Mouse (Mus musculus) liver, adult (tissue): ENCODE measurements around the gene Defa22.
"Not testable (repeated sequence)": the region's sequence is repeated elsewhere in the genome, so short reads cannot be mapped to it uniquely, and the experiment has no call there.

ENCODE experiments used
- GATA4 ChIP-seq: IDR thresholded peaks from 2 replicates; pipeline ENCODE4 v1.6.1; 2014; ENCODE audit warnings: mild to moderate bottlenecking, low read length; ENCODE audit not compliant: insufficient replicate concordance

Defa22 gene

DNA sequence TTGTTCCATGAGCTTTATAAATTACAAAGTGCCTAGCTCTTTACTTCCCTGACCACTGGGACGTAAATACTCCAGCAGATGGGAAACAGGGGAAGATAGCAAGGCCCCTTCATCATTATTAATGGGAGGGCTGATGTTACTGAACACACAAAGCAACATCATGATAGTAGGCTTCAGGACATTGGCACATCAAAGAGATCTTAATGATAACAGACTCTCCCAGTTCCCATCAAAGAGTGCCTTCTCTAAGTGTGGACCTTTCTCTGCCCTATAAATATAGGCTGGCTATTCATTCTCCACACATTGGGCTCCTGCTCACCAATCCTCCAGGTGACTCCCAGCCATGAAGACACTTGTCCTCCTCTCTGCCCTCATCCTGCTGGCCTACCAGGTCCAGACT is at the start of gene Defa22:
TSS of gene Defa22 (plus strand) at position 301 of the 400 bp plus-strand sequence.
- not testable (repeated sequence) for TF ChIP-seq GATA4

DNA sequence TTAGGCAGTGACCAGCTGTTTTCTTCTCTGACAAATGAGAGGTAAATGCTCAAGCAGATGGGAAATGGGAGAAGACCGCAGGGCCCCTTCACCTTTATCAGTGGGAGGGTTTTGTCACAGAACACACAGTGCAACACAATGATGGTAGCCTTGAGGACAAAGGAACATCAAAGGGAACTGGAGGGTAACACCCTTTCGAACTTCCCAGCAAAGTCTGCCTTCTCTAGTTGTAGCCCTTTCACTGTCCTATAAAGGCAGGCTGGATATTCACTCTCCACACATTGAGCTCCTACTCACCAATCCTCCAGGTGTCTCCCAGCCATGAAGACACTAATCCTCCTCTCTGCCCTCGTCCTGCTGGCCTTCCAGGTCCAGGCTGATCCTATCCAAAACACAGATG is 27.7 kb upstream of the Defa22 start, which contains the start of gene Defa30:
TSS of gene Defa30 (plus strand) at position 301 of the 400 bp plus-strand sequence.
- not testable (repeated sequence) for TF ChIP-seq GATA4

DNA sequence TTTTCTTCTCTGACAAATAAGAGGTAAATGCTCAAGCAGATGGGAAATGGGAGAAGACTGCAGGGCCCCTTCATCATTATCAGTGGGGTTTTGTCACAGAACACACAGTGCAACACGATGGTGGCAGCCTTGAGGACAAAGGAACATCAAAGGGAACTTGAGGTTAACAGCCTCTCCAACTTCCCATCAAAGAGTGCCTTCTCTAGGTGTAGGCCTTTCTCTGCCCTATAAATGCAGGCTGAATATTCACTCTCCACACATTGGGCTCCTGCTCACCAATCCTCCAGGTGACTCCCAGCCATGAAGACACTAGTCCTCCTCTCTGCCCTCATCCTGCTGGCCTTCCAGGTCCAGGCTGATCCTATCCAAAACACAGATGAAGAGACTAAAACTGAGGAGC is 29.2 kb downstream of the Defa22 start, which contains the start of gene Defa31:
TSS of gene Defa31 (plus strand) at position 301 of the 400 bp plus-strand sequence.
- TF ChIP-seq GATA4 = not testable (repeated sequence)

GRCm38 (mm10) chr8:21201261-21201660 is 39.2 kb downstream of the Defa22 start, which contains the start of gene Gm15293:
Gm15293 (plus strand) TSS chr8:21201561.
- TF ChIP-seq GATA4 = not testable (repeated sequence)
